Mouse (Mus musculus) spleen, postnatal 10 days (tissue): ENCODE results near the gene Spp1.

ENCODE experiments used
- DNase-seq, 2 experiments: peaks; one replicate each; pipeline ENCODE4 v3.0.0; 2021 to 2022; ENCODE audit warnings: low spot score in 2 of 2

Gene Spp1

DNA sequence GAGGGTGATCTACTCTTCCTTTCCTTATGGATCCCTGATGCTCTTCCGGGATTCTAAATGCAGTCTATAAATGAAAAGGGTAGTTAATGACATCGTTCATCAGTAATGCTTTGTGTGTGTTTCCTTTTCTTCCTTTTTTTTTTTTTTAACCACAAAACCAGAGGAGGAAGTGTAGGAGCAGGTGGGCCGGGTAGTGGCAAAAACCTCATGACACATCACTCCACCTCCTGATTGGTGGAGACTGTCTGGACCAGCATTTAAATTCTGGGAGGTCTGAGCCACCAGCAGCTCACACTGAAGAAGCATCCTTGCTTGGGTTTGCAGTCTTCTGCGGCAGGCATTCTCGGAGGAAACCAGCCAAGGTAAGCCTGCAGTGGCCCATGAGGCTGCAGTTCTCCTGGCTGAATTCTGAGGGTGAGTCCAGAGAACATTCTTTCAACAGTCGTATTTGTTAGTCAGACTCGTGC is at the start of gene Spp1:
Spp1 (plus strand) TSS at position 284 of the 467 bp plus-strand sequence.
- DNase-seq, result no peak

DNA sequence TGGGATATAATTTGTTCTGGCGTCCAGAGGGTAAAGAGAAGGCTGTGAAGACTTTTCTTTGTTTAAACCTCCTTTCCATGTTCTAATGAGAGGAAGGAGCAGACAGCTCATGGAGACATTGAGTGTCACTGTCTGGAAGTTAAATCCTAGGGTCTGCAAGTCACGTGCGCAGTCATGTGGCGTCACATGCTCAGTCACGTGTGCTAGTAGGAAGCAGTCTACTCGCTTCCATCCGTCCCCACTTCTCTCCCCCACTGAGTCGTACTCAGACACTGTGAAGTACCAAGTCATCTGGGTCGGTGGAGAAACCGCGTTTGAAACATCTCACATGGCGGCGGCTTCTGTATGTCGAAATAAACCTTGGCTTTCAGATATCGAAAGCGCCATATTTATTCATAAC is 49.4 kb upstream of the Spp1 start:
- DNase-seq, result no peak

DNA sequence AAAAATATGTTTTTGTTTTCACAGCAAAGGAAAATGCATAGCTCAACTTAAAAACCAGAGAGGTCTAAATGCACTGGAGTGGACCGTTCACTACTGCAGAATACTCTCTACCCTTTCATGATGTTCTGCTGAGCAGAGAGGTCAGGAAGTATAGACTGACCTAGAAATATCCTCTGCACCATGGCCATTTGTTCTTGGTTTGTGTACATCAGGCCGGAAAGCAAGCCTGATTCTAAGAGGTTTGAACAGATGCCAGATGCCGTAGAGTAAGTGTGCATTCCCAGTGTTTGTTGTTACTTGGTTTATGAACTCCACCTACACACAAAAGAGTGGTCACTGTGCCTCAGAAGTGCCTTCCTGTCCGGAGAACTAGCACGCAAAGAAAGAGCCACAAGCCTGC is 48.0 kb upstream of the Spp1 start:
- DNase-seq, result no peak

DNA sequence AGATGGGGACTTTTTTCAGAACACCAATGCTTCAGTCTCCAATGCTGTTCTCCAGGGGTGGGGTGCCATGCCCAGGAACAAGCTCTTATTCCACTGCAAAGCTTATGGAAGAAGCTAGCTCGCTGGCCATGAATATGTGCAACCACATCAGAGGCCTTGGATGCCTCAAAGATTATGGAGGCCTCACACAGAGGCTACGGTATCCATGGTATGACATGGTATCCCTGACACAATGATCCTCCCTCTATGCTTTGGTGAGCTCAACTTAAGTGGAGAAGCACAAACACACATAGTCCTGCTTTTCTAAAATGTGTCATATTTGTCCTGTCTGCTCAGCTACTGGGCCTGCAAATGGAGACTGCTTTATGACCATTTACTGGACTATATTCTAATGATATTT is 44.0 kb upstream of the Spp1 start:
- no peak for DNase-seq

DNA sequence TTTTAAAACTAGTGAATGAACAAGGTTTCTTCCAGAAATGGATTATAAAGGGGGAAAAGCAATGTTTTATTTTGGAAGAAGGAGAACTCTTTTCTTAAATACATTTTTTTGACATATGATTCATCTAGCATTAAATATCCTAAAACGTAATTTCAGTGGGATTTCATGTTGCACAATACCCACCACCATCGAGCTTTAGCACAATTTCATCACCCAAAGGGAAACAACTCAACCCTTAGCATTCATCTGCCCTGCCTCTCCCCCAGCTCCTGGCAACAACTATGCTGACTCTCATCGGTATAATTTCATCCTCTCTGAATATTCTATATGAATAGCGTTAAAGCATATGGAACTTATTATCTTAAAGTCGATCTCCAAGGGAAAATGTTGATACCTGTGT is 42.1 kb upstream of the Spp1 start:
- DNase-seq, result no peak

DNA sequence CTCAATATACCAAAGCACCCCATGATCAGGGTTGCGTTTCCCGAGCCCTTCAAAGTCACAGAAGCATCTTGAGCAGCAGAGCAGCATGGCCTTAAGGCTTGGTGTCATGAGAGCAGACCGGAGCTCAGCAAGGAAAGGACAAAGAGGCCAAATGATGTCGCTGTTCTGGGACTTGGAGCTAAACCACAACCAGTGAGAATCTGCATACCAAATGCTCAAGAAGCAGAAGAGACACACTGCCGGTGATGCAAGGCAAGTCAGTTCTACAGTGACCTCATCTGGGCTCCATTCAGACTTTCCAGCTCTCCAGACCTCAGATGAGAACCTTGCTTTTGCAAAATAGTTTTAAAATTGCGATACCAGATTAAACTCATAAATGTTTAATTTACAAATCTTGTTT is 38.6 kb upstream of the Spp1 start:
- no peak for DNase-seq

DNA sequence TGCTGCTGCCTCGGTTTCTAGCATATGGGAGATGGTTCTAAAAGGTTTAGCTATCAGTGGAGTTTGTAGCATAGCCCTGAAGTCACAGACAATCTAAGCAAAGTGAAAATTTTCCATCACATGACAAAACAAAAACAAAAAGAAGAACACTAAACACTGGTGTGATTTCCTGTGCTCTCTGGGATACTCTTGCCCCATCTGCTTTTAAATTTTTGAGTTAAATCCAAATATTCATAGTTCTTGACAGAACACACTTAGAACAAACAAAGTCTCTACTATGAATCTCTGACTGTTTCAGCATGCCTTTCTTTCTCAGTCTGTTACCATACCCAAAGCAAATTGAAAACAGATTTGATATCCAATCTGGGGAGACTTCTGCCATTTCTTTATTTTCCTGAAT is 36.9 kb upstream of the Spp1 start:
- no peak for DNase-seq

DNA sequence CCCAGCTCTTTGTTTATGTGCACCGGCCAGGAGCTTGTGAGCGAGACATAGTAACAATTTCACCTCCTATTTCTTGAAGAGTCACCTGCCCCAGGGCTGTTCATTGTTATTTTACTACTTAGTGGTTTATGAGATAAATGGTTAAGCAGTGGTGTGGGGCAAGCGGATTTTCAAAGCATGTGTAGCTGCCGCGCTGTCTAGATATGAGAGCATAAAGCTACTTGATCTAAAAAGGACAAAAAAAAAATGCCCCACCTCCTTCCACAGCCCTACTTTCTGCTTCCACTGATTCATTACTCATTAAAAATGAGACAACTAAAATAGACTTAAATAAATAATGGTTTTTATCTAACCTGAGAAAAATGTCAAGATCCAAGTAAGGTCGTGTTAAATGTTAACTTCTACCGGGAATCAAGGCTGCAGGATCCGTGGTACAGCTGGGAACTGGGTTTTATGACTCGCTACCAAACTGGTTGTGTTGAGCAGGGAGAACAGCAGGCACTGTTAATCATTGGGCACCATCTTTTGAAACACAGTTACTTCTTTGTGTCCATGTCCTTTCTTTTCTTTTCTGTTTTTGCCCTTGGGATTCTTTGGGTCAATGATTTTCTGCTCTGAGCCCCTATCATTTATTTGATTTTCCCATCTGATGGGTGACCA is 35.5 kb upstream of the Spp1 start:
- DNase-seq, result no peak

DNA sequence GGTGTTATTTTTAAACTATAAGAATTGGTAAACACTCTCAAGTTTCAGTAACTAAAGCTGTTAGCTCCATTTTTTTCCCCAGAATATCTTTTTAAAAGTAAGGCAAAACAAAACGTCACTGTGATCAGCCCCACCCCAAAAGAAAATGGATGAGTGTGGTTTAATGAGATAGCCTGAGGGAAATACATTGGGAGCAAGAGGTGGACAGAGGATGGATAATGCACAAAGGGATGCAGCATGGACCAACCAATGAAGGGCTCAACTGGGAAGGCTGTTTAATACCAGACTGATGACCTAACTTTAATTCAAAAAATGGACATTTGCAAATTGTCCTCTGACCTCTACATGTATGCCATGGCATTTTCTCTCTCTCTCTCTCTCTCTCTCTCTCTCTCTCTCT is 34.9 kb upstream of the Spp1 start:
- DNase-seq, result no peak

DNA sequence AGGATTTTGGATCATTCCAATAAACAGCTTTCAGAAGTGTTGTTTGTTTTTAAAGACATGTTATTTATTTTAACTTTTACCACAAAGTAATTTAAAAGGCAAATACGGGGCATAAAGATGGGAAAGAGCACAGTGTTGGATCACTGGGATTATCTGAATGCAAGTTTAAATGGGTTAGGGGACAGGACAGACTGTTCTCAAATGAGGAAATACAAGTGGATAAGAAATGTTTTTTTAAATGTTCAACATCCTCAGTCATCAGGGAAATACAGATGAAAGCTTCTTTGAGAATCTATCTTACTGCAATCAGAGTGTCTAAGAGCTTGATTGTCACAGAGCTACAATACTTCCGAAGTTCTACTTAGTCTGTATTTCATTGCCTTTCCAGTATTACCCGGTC is 32.3 kb upstream of the Spp1 start:
- DNase-seq, result no peak

DNA sequence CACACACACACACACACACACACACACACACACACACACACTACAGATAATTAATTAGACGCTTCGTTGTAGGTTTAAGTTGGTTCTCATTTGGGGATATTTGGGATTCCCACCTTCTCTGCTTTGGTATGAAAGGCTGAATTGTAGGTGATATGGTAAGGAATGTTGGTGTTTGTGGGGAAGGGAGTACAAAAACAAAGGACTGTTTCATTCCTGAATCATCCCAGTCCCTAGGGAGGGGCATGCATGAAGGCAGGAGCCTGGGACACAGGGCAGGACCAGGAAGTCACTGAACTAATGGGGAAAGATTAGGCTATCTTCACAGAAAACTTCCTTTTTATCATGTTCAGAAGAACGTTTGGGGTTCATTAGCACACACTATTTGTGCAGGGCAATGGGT is 31.6 kb upstream of the Spp1 start:
- no peak for DNase-seq

DNA sequence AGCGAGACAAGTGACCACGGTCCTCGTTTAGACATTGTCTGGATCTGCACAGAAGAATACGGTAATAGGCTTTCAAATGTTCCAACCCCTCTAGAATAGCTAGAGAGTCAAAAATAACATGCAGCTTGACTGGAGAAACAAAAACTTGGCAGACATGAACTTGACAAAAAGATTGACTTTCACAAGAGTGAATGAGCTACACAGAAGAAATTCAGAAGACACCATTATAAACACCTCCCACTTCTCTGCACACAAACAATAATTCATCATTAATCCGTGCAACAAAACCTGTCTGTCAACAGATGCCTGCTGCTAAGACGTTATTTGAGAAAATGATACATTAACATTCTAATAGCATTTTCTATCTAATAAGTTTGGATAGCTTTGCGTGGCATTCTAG is 30.4 kb upstream of the Spp1 start:
- DNase-seq, result no peak

DNA sequence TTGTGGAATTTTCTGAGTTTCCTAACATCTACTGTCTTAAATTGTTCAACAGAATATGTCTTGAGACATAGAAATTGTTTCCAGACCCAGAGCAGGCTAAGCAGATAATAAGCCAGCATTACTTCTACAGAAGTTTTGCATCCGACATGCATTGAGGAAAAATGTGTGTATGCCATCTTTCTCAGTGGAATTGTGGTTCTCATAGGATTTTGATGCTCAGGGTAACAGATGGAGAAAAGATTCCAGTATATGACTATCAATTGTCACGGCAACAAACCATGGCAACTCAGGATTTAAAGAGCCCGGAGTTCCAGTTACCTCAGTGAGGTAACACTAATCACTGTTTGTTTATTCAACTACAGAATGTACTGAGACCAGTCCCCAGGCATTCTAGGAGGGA is 29.9 kb upstream of the Spp1 start:
- no peak for DNase-seq

DNA sequence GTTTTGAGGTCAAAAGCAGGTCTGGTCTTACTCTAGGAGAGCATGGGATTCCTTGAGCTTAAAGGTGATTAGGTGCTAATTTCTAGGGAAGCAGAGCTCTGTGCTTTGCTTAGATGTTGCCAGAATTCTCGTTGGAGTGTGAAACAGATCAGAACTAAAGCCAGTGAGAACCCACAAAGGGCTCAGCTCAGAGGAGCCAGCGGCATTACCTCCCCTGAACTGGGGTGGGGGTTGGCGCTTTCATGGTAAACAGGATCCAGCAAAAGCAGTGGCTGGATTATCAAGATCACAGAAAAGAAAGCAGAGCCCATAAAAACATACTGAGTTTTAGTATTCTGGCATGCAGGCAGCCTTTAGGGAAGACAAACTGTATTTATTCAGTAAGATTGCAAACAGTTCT is 28.2 kb upstream of the Spp1 start:
- no peak for DNase-seq

DNA sequence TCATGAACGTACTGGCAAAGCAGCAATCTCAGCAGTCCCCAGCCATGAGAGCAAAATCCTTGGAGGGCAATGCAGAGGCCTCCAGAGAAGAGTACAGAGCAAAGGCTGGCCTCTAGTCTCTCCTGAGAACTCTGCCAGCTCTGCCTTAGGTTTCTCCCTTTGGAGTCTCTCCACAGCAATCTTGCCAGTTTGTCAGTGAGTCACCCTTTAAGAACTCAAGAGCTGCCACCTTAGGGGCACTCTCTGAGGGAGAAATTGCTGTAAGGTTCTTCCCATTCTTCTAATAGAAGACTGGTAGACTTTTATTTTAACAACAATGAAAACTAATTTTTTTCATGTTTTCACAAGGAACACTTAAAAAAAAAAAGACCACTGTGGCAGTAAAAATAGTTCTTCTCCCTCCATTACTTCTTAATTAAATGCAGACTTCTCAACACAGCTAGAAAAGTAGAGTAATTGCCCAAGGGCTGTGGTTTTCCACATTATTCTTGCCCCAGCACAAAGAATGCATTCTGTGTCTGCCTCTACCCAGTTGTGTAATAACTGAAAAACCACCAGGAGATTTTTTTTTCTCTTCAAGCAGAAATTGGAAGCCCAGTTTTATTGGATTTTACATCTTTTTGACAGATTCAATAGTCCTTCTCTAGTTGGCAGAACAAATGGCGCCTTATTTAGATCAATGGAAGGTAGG is 27.2 kb upstream of the Spp1 start:
- DNase-seq, result no peak

DNA sequence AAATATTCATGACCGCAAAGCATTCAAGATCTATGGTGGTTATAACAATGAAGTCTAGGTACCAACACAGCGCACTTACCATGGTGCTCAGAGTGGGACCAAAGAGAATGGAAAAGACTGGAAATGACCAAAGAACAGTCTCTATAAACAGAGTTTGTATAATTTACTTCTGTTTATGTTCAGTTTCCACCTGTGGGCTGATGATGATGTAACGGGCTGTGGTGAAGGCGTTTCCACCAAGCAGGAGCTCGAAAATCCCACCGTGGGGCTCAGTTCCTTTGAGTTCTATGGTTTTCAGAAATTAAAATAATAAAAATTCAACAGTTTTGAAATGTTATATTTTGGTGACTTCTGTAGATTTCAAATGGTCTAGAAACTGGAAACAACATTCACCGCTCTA is 26.4 kb upstream of the Spp1 start:
- no peak for DNase-seq

DNA sequence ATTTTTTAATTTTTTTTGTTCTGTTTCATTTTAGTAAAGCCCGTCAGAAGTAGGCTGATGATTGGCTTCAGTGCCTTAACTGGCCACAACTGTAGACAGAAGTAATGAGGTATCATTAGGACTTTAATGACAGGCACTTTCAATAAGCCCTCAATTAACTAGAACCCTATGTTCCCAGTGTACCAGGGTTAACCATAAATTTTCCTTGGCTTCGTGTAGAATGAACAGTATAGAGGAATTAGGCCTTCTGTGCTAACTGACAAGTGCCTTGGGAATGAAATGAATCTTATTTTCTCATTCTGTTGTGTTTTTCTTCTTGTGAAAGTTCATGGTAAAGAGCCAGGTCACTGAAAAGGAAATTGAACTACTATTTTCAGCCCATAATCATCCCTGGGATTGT is 18.9 kb upstream of the Spp1 start:
- no peak for DNase-seq

DNA sequence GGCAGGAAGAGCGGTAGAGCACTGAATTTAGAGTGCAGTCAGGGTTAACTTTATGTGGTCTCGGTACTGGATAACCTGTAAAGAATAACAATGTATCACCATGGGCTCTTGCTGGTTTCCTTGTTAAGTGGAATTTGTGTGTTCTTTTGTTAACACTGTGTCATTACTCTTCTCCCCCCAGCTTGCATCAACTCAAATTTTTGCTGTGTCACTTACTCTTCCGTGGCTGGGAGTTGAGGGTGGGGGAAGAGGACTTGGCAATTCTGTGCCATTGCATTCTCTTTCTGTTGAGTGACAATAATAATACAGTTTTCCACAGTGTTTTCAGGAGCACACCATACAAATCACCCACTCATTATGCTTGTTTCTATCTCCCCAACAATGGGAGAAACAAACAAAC is 17.9 kb upstream of the Spp1 start:
- DNase-seq, result no peak

DNA sequence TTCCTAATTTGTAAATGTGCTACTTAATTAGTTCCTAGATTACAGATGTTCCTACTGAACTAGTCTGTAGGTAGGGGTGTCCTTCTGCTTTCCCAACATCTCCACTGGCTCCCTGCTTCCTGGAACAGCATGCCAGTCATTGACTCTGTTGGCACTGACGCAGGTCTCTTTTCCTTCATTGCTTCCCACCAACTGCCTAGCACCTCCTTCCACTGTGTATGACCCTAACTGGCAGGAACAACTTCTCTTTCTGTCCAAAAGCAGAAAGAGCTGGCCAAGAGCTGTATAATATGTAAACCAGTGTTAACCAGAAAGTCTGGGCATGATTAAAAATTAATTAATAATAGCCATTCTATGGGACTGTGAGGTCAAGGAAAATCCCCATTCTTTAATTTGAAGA is 17.2 kb upstream of the Spp1 start:
- no peak for DNase-seq

DNA sequence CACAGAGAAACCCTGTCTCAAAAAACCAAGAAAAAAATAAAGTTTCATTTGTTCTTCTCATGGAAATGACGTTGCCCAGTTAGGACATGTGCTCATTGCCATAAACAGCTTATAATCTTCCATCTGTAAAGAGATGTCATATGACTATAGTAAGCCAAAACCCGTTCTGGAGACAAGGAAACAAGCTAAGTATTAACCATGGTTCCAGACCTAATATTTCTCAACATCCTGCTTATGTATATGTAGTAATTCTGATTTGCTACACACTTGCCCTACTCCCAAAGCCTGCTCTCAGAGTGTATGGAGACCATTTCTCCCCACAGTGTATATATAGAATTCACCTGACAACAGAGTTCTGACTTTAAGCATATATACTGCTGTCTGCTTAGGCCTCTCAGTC is 12.9 kb upstream of the Spp1 start:
- DNase-seq, result no peak

DNA sequence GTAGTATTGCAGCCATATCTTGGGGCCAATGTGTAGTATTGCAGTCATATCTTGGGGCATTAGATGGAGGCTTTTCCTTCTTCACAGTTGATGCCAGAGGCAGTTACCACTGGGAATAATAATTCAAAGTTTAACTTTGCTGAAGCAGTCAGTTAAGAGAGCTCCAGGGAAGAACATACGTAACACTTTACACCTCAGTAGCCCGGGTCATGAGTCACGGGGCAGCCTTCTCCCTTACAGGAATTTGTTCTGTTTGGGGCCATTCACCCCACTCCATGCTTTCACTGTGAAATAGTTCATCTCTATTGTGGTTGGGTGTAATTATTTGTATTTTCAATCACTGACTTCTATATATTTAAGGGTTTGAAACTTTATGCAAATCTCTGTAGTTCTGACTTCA is 11.1 kb upstream of the Spp1 start:
- DNase-seq, result no peak

DNA sequence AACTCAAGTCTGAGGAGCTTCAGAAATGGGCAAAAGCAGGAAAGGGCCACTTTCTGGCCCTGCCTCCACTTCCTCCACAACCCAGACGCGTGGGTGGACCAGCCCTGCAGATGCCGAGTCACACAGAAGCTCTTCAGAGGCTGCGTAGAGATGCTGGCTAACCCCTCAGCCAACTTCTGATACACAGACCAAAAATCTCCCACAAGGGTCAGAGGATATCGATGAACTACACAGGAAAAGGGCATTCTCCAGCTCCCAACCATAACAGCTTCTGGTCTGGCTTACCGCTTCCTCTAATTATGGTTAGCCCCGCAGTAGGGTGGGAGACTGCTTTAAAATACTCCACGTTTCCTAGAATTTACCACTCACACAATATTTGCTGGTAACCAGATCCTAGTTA is 9.0 kb upstream of the Spp1 start:
- DNase-seq, result peak in 1 of 2 experiments; percentile 14

DNA sequence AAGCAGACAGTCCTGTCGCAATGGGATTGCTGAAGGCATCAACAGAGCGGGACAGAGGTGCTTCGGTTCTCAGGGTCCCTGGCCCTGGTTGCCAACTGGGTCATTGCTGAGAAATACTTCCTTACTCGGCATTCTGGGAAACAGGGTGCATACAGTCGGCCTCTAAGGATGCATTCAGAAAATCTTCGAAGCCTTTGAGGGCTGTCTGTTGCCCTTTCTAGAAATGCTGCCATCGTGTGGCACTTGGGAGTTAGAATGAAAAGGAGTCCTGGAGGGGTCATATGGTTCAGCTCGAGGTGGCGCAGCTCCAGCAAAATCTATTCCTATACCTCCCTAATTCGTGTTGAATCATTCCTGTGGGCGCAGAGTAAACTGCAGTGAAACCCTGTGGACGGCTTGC is 2.0 kb upstream of the Spp1 start:
- peak in 1 of 2 experiments; percentile 23 for DNase-seq
